Mouse (Mus musculus): ENCODE measurements around the gene Dscam.

Dscam gene

DNA sequence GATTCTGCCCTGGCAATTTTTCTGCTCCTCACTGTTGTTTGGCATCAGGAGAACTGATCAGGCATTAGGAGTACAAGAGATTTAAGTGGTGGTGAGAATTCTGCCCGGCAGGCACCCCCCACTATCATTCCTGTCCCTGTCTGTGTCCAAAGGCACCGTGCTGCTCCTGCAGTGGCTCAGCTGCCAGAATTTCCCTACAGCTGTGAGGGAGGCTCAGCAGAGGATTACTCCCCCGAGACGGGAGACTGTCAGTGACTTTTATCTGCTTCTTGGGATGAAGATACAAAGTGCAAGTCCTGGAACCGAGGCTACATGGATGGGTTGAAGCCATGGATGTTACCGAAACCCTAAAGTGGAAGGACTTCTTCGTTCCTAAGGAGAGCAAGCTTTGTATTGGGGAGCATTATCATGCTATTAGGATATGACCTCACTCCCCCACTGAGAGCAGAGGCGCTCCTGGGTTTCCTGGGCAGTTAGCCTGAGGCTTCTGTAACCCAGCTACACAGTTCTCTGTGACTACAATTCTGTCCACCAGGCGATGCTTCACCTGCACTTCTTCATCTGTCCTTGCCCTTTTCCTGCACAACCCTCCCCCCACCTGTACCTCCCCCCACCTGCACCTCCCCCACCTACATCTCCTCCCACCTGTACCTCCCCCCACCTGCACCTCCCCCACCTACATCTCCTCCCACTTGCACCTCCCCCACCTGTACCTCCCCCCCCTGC, 412.8 kb downstream of the Dscam start:
- no peak for DNase-seq

DNA sequence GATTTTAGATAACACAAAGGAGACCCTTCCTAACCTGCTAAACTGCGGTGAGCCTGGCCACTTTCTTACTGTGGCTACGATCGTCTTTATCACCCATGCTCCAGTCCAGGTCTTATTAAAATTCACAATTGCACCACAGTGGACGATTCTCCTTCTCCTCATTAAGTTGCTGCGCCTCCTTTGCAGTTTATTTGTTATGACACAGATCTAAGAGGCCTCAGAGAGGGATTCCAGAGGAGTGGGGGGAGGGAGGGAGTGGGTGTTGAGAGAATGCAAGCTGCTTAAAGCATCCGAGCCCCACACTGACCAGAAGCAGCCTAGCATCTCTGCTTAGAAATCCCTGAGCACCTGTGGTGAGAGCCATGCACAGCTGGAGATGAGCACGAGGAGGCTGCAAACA, 413.6 kb downstream of the Dscam start:
- DNase-seq: no peak

DNA sequence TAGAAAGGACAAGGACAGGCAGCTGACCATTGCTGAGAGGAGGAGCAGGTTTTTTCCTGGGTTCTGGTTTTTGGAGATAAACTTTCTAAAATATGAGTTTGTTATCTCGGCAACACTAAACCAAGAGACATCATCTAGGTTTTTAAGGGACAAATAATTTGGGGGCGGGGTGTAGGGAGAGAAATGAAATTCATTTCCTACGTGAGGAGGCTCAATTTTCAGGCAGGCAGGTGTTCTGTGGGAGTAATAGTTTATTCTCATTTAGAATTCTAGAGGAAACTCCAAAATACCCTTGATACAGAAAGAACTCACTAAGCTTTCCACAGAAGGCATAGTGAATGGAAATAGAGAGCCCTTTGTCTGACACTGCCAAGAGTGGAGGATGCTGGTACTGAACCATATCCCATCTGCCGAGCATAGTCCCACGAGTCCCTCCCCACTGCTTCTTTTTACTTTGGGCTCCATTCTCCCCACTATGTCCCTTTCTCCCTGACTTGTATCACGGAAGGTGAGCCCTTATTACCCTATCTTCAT, 415.5 kb downstream of the Dscam start:
- DNase-seq: peak; percentile 48

DNA sequence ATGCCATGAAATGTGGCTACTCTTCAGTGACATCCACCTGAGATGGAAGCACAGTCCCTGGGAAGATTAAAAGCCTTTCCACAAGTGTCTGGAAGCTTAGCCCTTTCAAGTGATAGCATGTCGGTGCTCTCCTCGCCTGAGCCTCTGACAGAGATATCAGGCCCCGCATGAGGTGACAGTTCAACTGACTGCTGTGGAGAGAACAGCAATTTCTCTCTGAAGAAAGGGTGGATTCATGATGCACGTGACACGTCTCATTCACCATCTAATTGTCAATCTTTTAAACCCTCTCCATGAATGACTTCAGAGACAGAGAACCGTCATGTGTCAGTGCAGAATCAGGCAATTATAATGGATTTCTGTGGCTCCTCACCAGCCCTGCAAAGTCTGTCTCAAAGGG, 416.2 kb downstream of the Dscam start:
- DNase-seq: no peak

DNA sequence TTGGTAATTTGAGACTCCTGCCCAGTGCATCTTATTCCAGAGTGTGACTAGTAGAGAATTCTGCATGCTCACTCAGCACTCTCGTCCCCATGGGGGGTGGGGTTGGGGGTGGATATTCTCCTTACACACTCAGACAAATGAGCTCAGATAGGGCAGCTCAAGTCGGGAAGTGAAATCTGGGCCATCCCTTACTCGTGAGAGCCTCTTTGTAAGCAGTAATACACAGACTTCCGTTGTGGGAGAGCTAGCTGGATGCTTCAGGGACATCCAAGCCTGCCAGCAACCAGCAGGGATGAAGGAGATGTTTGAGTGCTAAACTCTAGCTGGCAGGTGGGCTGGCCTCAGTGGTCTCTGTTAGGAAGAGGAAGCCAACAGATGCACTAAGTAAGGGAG, 416.8 kb downstream of the Dscam start:
- DNase-seq: peak; percentile 67

DNA sequence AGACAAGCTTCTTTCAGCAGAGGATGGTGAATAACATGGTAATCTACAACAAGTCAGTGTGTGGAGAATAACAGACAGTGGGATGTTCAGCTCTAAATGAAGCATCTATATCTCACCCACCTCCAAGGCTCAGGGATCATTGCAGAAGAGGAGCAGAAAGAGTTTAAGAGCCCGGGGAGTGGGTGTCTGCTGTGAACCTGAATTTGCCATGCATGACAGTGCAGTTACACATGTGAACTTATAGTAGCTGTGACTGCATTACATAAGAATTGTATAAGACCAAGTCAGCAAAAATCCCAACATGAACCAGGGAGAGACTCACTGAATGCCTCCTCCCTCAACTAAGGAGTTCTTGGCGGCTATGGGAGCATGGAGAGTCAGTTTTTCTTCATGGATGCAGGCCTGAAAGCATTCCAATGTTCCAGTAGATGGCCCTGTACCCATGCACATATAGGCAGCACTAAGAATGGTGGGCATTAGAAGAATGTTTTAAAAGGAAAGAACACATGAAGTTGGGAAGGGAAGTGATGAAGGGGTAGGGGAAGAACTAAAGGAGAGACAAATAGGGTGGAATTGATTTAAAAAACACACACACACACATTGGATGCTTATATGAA, 417.3 kb downstream of the Dscam start:
- DNase-seq: no peak

DNA sequence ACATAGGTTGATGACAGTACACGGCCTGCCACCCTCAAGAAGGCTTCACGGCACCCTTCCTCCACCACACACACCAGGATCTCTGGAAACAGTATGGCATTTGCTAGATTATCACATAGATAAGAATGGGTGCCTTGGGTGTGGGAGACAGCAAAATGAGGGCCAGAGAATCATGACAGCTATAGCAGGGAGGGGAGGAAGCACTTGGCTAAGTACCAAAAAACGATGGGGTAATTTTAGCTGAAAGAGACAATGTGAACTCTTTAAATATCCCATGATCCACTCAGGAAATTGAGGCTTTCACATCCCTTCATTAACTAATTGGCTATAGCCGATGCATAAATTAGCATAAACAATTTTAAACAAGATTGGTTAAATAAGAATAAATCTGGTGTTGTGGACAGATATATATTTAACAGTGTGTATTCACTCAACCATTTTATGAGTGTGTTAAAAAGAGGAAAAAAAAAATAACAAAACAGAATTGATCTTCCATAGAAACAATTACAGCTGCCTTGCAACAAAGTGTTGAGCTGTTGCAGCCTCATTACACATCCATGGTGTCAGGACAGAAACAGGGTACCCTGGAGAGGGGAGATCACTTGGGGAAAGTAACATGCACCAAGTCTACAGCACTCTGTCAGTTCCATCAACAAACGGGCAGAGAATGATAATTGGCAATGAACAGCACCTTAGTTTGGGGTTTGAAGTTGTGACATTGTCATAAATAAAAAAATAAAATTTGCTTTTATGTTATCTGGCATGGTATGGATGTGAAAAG, 427.9 kb downstream of the Dscam start:
- DNase-seq: no peak

DNA sequence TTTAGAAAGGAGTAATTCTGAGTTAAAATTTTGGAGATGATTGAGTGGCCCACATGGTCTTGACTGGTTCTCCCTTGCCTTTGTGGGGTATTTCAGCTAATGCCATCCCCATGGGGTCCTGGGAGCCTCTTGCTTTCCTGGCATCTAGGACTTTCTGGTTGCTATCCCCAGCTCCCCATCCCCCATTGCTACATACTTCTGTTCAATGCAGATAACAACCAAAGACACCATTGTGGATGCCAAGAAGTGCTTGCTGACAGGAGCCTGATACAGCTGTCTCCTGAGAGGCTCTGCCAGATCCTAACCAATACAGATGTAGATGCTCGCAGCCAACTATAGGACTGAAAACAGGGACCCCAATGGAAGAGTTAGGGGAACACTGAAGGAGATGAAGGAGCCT, 429.2 kb downstream of the Dscam start:
- DNase-seq: no peak

DNA sequence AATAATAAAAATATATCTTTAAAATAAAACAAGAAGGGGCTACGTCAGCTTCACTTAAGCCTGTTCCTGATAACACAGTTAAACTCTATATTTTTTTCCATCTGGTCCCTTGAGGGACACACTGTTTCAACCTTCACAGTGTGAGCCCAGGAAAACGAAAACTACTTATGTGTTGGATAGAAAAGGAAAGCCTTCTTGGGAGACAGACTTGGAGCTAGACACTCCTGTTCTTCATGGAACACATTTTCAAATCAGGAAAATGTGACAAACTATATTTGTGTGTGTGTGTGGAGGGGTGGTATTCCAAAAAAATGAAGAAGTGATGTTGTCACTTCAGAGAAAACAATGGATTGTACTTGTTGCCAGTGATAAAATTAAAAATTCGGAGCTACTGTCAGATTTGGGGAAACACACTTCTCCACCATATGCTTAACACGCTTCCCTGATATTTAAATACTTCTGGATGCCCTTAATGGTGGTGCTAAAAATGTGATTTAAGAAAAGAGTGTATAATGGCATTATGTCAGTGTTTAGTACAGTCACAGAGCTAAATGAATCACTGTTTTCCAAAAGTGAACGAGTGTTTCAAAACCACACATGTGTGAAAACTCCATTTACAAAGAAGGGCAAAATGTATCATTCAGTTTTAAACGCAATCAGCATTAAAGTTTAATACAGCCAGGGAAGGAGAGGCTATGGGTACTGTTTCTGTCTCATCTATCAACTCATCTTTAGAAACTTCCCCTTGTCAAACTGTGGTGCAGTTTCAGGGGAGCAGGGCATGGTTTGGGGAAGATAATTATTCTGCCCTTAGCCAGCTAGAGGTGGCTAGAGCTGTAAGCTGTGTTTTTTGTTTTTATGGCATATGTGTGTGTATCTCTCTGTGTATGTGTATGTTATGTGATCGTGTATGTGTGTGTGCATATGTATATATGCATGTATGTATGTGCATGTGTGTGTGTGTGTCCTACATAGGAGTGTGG, 430.2 kb downstream of the Dscam start:
- DNase-seq: no peak

DNA sequence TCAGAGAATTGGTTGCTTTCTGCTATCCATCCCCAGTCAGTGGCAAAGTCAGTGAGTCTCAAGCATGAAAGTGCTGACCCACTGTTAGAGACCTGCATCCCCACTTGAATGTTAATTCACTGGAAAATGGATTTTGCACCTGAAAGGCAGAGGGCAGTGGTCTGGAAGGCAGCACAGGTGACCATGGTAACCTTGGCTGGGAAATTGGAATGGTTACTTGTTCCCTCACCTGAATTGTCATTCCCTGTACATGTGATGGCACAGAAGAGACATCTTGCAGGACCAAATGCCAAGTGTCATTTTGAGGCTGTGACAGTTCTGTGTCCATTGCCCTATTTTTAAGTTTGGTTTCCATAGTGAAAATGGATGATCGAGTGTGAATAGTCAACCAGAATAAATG, 434.1 kb downstream of the Dscam start:
- no peak for DNase-seq

DNA sequence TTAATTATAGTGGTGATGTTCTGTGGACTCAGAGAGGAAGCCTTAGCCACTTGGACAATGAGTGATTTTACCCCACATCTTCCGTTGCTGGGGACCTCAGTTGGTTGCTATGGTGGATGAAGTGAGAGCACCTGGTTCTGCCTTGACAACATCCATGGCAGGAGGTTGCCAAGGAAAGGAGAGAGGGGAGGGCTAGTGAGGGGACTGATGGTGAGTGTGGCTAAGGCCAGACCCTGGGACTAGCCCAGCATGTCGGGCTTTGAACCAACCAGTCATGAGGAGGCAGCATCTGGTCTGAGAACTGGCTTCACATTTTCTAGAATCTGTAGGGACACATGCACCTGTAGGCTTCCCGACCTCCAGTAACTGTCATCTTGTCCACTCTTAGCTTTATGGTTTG, 439.7 kb downstream of the Dscam start:
- DNase-seq: no peak

DNA sequence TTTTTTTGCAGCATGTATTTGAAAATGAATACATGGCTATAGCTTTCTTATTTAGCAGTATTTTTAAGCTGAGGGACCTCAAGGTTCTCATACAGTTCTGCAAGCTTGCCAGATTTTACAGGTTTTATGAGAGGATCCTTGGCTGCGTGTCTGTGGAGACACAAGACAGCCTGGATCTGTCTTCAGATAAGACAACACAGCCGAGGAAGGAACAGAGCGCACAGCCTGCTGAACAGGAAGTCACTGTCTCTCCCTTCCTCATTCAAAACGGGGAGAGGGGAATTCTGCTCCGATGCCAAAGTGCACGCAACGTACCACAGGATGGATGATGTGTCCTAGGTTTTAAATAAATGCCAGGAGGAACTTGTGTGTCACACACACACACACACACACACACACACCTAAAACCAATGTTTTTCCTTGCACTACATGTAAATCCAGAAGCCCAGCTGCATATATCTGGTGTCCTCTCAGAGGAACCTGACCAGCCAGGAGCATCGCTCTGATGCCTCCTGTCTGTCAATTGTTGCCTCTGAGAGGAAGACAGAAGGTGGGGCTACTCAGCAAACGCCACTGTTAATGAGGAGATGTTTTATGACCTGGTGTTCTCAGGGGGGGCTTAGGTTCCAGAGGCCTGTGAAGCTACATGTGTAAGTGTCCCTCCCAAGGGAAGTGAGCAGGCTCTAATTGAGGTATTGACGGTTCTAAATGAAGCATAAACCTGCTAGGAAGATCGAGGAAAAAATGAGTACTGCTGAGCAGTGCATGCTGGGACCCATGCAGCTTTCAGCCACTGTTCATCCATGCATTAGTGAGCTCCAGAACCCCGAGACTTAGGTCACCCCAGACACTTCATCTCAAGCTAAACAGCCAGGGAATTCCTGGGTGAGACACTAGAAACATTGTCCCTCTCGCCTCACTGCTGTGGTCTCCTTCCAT, 442.4 kb downstream of the Dscam start:
- DNase-seq: peak; percentile 23

DNA sequence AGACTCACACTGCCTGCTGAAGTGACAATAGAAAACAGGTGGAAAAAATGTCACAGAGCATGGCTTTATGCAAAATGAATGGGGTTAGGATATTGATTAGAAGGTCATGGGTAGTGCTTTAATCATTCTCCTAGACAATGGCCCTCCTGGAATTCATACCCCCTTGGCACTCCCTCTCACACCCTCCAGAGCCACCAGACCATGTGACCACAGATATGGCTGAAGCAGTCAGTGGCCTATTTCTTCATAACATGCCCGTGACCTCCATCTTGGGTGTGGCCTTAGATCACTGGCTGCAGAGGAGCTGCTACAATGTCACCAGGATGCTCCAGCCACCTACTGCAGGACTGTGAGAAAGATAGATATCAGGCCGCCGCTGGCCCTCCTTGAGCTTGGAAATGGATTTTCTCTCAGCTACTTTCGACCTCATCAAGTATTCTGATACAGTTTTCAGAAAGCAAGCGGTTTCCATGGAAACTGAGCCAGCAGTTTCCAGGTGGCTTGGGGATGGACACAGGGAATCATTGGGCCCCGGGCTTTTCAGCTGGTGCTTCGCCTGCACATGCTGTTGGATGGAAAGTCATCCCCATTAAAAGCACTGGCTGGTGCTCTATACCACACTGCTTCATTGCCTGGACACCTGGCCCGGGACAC, 445.4 kb downstream of the Dscam start:
- DNase-seq: no peak

DNA sequence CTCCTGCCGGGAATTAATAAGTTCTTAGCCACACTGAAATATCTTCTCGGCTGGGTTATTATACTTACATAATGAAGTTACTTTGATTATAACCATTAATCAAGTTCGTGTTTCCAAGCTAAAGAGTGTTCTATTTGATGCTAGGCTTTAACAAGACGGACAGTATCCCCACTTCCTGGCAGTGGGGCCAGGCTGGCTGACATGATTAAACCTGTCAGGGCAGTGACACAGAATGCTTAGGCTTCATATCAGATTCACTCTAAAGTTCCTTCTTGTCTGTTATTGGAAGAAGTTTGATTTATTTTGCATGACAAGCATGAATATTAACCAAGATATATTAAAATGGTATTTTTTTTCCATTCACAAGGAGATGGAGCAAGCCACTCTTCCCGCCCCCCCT, 446.0 kb downstream of the Dscam start:
- DNase-seq: no peak

DNA sequence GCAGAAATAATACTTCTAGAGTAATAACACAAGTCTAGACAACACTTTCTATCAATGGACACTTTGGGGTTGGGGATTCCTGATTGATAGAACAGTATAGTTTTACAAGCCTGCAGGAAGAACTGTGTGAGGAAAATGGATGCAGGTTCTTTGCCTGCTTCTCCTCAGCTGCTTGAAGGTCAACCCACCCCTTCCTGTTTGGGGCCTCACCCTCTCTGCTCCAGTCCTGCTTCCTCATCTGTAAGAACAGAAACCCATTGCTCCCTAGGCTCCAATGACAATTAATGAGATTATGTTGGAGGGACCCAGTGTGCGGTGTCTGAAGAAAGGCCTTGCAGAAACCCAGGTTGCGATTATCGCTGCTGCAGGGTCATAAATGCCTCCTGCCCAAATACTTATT, 446.4 kb downstream of the Dscam start:
- DNase-seq: no peak

DNA sequence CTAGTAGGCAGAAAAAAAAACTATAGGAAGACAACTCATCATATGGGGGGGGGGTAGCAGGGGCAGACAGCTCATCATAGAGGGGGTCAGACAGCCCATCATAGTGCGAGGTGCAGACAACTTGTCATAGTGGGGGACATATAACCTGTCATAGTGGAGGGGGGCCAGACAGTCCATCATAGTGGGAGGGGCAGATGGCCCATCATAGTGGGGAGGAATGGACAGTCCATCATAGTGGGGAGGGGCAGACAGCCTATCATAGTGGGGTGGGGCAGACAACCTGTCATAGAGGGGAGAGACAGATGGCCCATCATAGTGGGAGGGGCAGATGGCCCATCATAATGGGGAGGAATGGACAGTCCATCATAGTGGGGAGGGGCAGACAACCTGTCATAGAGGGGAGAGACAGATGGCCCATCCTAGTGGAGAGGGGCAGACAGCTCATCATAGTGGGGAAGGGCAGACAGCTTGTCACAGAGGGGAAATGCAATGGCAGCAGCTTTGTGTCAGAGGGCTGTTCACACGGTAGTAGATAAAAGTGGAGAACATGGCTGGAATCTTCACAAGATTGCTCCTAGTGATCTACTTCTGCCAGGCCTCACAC, 447.4 kb downstream of the Dscam start:
- DNase-seq: no peak

DNA sequence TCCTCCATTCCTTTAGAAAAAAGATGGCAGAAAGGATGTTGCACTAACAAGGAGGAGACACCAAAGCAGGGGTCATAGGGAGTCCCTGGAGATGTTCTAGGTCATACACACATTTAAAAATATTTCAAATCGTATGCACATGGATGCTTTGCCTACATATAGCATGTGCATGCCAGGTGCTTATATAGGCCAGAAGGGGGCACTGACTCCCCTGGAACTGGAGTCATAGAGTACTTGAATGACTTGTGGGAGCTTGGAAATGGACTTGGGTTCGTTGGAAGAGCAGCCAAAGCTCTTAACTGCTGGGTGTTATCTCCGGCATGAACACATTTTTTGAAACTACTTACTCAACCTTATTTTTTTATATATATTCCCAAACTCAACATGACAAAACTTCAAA, 448.4 kb downstream of the Dscam start:
- DNase-seq: no peak

DNA sequence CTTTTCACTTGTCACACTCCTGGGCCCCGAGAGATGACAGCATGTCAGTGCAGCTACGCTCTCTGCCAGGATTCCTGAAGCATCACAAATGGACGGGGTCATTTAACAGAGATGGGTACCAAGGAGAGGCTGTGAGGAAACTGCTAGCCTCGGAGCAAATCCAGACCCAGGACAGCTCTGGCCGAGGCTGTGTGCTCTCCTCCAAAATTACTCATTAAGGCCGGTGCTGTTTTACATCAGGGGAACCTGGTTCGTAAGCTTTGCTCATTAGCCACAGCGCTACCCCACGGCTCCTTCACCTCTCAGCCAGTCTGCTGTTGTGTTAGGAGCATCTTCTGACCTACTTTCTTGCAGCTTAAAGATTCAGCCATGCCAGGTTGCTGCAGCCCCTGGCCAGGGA, 449.3 kb downstream of the Dscam start:
- no peak for DNase-seq

DNA sequence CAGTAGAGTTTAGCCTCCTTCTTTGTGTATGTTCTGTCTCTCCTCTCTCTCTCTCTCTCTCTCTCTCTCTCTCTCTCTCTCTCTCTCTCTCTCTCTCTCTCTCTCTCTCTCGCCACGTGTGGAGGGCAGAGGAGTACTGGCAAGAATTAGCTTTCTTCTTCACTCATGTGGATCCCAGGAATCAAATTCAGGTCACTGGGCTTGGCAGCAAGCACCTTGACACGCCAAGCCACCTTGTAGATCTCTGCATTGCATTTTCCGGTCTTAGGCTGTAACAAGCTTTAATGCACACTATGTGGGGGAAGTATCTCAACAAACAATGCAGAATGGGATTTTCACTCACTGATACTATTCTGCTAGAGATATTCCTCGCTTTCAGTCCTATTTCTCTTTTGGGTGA, 449.9 kb downstream of the Dscam start:
- no peak for DNase-seq

DNA sequence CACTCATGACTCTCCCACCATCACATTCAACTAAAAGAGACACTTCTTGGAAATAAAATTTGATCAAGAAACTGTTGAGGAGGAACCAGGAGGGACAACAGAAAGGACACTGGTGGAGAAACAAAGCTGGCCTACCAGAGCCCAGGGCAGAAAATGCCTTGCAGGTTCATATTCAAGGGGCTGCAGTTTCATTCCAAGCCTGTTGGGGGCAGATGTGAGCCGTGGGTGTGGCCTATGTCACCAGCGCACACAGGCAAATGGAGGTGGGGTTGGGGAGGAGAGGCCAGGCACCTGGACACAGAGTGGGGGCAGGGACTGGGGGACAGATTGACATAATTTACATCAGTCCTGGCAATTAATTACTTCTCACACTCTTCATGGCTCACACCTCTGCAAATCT, 452.3 kb downstream of the Dscam start:
- DNase-seq: no peak

DNA sequence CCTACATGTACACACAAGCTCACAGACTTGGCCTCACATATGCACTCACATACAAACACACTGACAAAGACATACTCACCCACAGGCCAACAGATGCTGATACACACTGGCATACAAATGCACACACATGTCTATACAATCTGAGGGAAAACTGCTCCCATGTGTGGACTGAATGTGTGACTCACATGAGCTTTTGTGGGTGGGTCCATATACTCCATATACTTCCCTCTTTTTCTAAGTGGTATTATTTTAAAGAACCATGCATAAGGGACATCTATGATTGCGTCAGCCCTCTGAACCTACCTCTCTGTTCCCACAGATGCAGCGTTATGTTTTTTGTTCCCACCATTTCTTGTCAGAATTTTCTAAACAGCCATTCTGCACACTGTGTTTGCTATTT, 453.9 kb downstream of the Dscam start:
- DNase-seq: no peak

Data from layer of hippocampus, adult 9-11 months (tissue).